Mouse (Mus musculus) spleen, adult 2 months (tissue): ENCODE measurements at regions not wholly inside any gene's neighbourhood (a gene's known extent, or its start where the extent isn't known, plus 50 kb on each side); places are given as distances from the start of the nearest gene placed in this dataset.

Experiments used
- CTCF ChIP-seq: fragments of 200-500 bp; IDR thresholded peaks from 2 replicates; pipeline ENCODE4 v1.5.1; 2011; ENCODE audit warnings: mild to moderate bottlenecking, inconsistent platforms; ENCODE audit not compliant: insufficient read depth, insufficient read length, insufficient replicate concordance; ENCODE audit errors: extremely low read depth
- POLR2A ChIP-seq: fragments of 200-500 bp; IDR thresholded peaks from 2 replicates; pipeline ENCODE4 v1.6.1; 2011; ENCODE audit warnings: low read depth, low read length, inconsistent platforms

DNA sequence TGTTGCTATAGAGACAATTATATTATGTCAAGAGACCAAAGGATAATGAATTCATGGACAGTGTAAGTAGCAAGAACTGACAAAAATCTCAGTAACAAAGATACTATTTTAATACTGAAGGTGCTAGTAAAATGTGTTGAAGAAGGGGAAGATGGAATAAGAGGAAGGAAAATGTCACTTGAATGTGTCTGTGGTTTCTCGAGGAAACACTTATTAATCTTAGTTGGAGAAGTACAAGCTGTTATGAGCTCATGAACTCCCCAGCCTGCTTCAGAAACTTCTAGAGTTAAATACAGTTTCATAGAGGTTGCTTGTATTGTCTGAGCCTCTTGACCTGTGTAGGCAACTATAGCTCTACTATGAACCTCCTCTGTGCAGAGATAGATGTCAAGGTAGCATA lies 274.6 kb downstream of the Ipo11 start:
- TF ChIP-seq CTCF (no peak), POLR2A (no peak)
